Mouse (Mus musculus): ENCODE results near the gene Bmper.
A peak's percentile ranks its signal among the peaks of the same experiment; 100 is the strongest.

Gene Bmper

GRCm38 (mm10) chr9:23436751-23437150 is 213.9 kb downstream of the Bmper start:
- no peak for DNase-seq (ENCODE audit: low spot score)

- no peak for DNase-seq (ENCODE audit: low spot score)
These were observed 215.8 kb downstream of the Bmper start for GRCm38 (mm10) chr9:23438662-23439061.

- DNase-seq (ENCODE audit: low spot score) = no peak
These were observed 219.3 kb downstream of the Bmper start for GRCm38 (mm10) chr9:23442168-23442567.

GRCm38 (mm10) chr9:23444975-23445374 is 222.1 kb downstream of the Bmper start:
- no peak for DNase-seq (ENCODE audit: low spot score)

GRCm38 (mm10) chr9:23447271-23447961 is 224.5 kb downstream of the Bmper start:
- DNase-seq (ENCODE audit: low spot score) = peak; percentile 18

- no peak for DNase-seq (ENCODE audit: low spot score)
These were observed 230.4 kb downstream of the Bmper start for GRCm38 (mm10) chr9:23453309-23453708.

- DNase-seq (ENCODE audit: low spot score) = no peak
These were observed 234.3 kb downstream of the Bmper start for GRCm38 (mm10) chr9:23457186-23457585.

GRCm38 (mm10) chr9:23460721-23461120 is 237.8 kb downstream of the Bmper start:
- no peak for DNase-seq (ENCODE audit: low spot score)

GRCm38 (mm10) chr9:23462949-23463608 is 240.2 kb downstream of the Bmper start:
- DNase-seq (ENCODE audit: low spot score) = peak; percentile 68

- DNase-seq (ENCODE audit: low spot score) = no peak
These were observed 242.2 kb downstream of the Bmper start for GRCm38 (mm10) chr9:23464981-23465630.

GRCm38 (mm10) chr9:23469886-23470285 is 247.0 kb downstream of the Bmper start:
- no peak for DNase-seq (ENCODE audit: low spot score)

GRCm38 (mm10) chr9:23485851-23486250 is 263.0 kb downstream of the Bmper start:
- no peak for DNase-seq (ENCODE audit: low spot score)

GRCm38 (mm10) chr9:23486725-23487378 is 264.0 kb downstream of the Bmper start:
- DNase-seq (ENCODE audit: low spot score) = peak; percentile 20

GRCm38 (mm10) chr9:23488265-23488664 is 265.4 kb downstream of the Bmper start:
- no peak for DNase-seq (ENCODE audit: low spot score)

- DNase-seq (ENCODE audit: low spot score) = no peak
These were observed 272.5 kb downstream of the Bmper start for GRCm38 (mm10) chr9:23495400-23495799.

- DNase-seq (ENCODE audit: low spot score) = no peak
These were observed 274.8 kb downstream of the Bmper start for GRCm38 (mm10) chr9:23497626-23498025.

GRCm38 (mm10) chr9:23533870-23534269 is 311.0 kb downstream of the Bmper start:
- peak; percentile 25 for DNase-seq (ENCODE audit: low spot score)

Measured in embryo, embryonic 10 days (tissue).